Mouse (Mus musculus) right cerebral cortex, postnatal 14 days (tissue): ENCODE results near the gene Kdm6b.
"Not testable (repeated sequence)": the region's sequence is repeated elsewhere in the genome, so short reads cannot be mapped to it uniquely, and the experiment has no call there.

ENCODE experiments used
- DNase-seq: peaks from one replicate; pipeline ENCODE4 v3.0.0; 2022

Kdm6b gene

DNA sequence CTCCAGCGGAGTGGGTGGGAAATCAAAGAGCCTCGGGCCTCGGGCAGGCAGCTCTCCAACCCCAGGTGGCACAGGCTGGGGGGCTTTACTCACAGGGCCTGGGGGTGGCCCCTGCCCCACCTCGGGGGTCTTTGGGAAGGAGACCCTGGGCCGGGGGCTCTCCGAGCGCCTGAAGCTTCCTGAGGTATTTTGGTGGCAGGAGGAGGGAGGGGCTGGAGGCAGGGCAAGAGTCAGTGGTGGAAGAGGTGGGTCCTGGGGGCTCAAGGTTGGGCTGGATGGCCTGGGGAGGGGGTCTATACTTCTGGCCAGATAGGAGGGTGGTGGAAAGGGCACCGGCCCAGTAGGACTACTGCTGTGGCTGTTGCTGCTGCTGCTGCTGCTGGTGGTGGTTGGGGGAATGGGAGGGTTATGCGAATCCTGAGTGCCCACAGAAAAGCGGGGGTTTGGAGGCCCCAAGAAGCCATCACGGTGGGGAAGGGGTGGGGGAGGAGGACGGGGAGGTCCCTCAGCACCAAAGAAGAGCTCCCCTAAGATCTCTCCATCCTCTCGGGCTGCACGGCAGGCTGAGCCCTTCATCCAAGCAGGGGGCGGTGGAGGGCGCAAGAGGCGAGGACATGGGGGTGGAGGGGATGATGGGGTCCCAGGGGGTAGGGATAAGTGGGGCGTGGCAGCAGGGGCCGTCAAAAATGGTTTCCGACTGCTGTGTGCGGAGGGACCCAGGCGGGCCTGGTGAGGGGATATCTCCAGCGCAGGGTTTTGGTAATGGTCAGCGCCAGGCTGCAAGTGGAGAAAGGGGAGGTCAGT lies 7.9 kb downstream of the Kdm6b start:
- no peak for DNase-seq

DNA sequence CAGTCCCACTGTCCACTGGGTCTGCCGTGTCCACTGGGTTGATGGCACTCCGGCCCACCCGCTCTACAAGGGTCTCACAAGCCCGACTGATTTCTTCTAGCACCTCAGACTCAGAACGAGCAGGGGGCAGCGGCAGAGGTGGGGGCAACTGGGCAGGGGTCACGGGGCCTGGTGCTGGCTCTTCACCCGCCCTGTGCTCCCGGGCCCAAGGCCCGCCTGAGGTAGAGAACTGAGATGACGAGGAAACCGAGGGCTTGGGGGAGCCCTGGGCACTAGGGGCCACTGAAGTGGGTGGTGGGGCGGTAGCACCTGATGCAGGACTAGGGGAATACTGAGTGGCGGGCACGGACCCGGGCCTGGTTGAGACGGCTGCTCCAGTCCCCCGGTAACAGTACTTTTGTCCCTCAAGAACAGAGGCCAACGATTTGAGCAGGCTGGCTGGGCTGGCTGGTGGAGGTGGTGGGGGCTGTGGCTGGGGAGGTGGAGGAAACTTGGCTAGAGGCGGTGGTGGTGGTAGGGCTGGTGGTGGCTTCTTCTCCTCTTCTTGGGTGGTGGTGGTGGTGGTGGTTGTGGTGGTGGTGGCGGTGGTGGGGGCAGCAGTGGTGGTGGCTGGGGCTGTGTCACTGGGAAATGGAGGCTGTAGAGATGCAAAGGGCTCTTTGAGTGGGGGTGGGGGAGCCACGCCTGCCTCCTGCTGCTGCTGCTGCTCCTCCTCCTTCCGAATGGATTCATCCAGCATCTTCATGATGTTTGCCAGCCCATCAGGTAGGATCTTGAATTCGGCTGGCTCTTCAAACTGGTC lies 8.7 kb downstream of the Kdm6b start:
- no peak for DNase-seq

DNA sequence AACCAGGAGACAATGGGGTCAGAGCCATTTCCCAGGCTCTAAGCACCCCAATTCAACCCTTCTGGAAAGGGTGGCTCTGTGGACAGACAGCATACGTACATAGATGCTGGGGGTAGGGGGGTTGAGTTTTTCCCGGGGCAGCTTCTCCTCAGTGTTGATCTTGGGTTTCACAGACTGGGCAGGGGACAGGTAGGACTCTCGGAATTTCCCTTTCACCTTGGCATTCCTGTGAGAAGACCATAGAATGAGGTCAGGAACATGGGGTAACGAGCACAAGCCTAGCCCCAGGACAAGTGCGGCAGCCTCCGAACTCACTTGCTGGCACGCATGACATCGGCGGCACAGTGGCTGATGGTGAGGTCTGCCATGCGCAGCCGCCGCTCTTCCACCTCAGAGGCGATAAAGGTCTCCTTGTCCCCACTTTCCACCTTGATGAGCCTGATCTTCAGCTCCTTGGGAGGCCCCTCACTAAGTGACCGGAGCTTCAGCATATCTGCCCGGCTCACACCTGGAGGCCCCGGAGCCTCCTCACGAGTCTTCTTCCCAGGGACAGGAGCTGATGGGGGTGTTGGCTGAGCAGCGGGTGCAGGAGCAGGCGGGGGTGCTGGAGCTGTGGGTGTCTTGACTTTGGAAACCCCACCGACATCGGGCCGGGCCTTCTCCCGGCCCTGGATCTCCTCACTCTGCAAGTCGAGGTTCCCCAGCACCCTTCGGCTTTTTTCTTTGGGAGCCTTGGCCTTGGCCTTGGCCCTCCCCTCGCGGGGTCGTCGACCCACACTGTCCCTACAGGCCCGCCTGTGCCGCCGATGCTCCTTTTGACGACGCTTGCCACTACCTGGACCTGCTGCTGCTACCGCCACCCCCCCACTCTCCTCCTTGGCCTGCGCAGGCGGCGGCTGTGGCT lies 9.5 kb downstream of the Kdm6b start:
- DNase-seq, result no peak

DNA sequence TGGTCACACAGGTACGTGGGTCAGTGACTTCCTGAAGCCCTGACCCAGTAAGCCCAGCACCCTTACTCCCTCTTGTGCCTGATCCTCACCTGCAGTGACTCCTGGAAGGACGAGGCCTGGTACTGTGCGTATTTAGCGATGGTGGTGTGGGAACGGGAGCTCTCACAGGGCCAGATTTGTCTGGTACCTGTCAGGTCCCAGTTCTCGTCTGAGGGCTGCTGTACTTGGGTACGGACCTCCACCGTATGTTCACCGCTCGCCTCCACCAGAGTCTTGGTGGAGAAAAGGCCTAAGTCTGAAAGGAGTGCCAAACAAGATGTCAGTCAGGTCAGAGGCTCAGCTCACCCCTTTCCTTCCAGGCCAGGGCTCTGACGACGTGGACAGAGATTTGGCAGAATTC lies 11.5 kb downstream of the Kdm6b start:
- no peak for DNase-seq

DNA sequence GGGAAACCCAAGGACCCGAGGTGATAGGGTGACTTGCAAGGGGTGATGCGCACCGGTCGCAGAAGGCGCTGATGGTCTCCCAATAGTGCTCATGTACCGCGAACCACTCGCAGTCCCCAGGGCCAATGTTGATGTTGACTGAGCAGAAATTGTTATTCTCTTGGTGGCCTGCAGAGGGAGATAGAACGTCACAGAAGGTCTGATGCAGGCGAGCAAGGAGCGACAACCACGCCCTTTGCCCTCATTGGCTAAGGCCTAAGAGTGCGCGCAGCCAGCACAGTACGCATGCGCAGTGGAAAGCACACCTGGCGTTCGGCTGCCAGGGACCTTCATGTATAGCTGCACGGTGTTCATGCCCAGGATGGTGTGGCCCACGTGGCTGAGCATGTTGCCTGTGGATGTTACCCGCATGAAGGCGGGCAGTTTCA lies 12.3 kb downstream of the Kdm6b start:
- DNase-seq, result peak; percentile 87

DNA sequence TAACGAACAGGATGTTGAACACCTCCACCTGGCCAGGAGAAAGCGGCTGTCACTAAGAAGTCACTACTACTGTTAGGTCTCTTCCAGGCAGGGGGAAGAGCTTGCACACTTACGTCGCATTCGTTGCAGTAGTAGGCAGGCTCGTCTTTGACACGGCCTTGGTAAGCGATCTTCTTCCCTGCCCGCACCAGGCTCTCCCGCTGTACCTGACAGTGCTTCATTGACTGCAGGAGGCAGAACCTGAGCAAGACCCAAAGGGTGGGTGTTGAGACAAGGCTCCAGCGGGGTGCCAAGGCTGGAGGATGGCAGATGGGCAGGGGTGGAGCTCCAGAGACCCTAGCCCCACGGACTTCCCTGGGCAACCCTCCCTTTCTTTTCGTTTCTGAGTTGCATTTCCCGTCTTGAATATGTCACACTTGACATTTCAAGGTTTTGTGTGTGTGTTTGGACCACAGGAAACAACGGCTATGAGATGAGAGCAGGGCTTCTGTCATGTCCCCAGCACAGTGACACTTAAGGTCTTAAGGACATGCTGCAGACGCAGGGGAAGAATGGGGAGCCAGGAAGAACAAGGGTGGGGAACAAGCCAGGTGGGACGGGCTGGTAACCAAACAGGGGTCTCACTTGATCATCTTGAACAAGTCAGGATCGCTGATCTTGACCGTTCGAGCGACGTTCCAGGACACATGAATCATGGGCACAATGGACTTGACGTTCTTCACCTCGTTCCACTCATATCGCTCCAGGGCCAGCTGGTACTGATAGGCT lies 13.2 kb downstream of the Kdm6b start:
- DNase-seq, result no peak

DNA sequence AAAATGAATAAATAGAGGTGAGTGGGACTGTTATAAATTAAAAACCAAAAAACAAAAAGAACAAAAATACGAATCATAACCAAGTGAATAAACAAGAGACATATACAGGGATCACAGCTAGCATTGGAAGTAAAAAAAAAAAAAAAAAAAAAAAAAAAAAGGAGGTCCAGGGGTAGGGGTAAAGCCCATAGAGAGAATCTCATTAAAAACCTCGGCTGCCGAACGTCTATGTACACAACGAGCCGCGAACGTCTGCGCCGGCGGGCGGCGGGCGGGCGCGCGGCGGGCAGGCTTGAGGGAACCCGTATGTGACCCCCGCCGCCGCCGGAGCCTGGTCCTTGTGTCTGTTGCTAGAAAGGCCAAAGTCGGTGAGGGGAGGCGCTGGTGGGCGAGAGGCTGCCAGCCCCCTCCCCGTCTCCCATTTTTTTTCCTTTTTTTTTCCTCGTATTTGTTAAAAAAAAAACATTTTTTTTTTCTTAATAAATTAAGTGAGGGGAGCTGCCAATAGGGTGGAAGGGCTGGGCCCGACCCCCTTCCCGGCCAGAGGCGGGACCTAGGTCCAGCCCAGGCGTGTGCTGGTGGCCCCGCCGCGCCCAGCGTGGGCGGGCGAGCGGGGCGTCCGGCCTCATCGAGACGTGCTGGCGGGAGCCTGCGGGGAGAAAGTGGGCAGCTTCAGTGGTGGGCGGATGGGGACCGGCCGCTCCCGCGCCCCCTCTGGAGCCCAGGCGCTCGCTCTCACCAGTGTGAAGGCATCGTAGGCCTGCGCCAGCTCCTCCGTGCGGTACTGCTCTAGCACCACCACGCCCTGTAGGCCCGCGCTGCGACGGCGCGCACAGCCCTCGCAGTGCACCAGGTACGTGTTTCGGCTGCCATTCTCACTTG lies 14.0 kb downstream of the Kdm6b start:
- no peak for DNase-seq

DNA sequence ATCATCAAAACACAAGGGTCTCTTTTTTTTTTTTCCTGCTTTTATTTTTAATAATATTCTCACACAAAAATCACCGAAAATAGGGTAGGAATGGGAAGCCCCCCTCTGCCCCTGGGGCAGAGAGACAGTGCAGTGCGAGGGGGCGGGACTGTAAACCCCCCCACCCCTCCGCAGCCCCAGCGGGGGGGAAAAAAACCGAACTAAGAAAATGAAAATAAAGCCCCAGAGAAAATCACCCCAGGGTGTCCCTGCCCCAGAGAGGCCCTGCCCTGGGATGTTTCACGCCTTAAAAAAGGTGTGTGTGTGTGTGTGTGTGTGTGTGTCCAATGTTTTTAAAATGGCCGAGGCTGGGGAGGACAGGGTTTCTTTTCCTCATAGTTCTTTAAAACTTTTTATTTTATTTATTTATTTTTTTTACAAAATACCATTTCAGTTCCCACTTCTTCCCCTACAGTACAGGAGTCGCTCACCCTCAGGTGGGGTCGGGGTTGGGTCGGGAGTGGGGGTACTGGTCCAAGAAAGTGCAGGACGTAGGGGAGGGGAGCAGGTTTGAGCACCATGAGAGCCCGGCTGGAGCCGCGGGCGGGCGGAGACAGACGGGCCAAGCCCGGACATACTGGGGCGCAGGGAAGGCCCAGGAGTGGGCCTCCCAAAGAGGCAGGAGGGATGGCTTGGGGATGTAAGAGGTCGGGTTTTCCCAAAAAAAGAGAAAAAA lies 14.8 kb downstream of the Kdm6b start:
- no peak for DNase-seq

DNA sequence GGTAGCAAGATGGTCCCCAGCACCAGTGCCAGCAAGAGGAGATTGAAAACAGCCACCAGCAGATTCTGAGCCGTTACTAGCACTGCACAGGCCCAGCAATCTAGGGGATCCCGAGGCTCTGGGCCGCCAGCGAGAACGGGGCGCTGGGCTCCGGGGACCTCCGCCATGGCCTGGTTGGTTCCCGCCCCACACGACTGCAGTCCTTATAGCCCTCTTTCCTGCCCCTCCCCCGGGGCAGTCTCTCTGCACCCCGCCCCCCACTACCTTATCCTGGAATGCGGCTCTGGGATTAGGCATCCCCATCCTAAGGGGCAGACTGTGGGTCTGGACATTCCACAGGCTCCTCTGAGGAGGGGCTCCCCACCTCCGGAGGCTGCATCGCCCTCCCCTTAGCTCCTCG lies 15.4 kb downstream of the Kdm6b start, which contains the start of gene Tmem88:
Gene Tmem88, minus strand, starts transcription at position 176 of the 400 bp plus-strand sequence.
- DNase-seq, result no peak

DNA sequence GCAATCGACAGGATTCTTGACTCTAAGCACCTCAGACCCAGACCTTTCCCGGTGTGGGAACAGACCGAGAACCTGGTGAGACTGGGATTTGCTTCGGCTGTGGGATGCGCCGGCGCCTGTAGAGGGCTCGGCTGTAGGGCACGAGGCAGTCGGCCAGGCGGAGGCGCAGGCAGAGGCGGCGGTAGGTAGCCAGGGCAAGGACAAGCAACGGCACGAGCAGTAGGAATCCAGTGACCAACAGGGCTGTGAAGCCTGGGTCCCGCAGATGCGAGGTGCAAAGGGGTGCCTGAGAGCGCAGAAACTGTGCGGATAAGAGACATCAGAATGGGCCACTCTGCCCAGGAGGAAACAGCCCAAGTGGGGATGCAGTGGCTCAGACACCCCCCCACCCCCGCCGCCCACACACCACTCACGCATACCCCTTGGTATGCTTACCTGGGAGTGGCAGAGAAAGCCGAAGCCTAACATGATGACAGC lies 15.9 kb downstream of the Kdm6b start:
- DNase-seq, result no peak

DNA sequence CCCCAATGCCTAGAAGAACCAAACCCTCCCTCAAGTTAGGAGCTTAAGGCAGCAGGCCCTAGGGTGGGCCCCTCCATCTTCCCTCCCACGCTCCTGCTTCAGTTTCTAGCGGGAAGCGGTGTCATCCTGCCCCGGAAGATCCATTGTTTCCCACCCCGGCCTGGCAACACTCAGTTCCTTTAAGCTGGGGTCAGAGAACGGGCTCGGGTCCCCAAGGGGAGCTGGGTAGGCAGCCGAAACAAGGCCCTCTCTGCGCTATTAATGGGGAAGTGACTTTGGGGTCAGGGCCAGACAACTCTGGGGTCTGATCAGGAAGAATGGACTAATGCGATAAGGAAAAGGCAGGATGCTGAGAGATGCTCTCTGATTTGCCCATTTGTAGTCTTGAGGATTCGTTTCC lies 16.7 kb downstream of the Kdm6b start:
- DNase-seq, result no peak

DNA sequence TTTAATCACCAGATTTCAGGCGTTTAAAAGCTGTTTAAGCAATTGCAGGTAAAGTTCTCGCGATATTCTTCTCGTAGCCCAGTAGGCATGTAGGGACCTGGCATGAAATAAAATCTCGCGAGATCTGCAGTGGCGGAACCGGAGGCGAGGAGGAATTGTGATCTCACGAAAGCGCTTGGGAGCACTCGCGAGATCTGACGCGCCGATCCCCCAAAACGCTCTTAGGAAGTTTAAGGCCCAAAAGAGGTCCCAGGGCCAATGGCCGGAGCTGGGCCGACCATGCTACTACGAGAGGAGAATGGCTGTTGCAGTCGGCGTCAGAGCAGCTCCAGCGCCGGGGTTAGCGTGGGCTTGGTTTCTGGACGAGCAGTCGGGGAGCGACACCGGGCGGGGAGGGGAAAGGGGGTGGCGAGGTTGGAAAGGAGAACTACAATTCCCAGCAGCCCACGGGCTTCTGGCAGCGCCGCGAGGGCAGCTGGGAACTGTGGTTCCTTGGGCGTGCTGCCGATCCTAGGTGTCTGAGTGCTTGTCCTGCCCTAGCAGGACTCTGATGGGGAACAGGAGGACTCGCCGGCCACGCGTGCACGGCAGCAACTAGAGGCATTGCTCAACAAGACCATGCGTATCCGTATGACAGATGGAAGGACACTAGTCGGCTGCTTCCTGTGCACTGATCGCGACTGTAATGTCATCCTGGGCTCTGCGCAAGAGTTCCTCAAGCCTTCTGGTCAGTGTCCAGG lies 17.7 kb downstream of the Kdm6b start:
- peak; percentile 94 for DNase-seq

DNA sequence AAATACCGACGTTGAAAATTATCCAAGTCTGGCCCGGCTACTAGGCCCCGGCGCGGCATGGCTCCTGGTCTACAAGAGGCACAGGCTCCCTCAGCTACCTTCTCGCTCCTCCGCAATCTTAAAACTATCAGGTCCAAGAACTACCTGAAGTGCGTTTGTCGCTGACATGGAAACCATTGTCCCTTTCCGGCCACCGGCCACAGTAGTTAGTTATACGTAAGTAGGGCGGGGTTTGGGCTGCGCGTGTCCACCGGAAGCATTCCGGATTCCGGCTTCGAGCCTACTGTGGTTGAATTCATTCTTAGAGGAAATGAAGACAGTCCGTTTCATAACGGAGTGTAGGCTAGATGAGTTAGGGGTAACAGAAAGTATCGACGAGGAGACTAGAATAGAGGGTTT lies 18.2 kb downstream of the Kdm6b start, which contains the start of the genes Naa38 and Cyb5d1:
Gene Naa38, plus strand, starts transcription at position 253 of the 399 bp plus-strand sequence.
Gene Cyb5d1, minus strand, starts transcription at position 397 of the 399 bp plus-strand sequence.
- DNase-seq, result peak; percentile 83

DNA sequence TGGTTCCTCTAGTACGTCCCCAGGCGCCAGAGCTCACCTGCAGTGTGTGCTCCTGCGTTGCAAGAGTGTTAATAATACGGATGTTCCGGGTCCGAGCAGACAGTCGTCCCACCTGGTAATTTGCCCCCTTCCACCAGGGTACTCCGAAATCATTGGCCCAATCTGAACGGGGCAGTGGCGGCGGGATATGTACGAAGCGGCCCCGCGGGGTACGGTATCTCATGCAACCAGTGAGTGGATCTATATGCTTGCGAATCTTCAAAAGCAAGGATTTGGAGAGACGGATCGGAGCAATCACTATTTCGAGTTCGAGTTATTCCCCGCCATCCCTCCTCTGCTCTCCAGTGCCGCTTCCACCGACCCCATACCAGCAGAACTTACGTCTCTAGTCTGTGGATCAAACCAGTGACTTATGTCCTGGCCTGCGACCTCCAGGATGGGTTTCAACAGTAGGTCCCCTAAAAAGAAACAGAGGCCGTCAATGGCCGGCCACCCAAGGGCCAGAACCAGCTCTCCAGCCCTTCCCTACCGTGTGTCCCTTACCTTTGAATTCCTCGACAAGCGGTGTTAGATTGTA lies 18.8 kb downstream of the Kdm6b start:
- not testable (repeated sequence) for DNase-seq

DNA sequence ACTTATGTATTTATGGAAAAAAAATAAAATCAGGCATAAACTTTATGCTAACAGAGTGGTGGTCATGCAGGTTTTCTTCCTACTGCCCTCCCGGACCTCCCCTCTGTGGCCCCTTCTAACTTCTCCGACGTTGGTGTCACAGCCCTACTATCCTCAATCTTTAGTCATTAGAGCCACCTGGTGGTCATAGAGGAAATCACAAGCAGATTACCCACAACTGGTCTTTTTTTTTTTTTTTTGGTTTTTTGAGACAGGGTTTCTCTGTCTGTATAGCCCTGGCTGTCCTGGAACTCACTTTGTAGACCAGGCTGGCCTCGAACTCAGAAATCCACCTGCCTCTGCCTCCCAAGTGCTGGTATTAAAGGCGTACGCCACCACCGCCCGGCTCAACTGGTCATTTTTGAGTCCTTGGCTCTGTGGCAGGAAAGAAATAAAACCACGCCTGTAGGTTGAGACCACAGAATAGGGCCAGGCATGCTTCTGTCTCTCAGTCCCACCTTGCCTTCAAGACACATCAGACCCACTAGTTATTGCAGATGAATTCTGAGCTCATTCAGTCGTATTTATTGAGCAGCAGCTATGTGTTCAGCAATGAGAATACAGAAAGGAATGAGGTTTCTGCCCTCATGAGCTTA lies 23.0 kb downstream of the Kdm6b start:
- DNase-seq, result no peak

DNA sequence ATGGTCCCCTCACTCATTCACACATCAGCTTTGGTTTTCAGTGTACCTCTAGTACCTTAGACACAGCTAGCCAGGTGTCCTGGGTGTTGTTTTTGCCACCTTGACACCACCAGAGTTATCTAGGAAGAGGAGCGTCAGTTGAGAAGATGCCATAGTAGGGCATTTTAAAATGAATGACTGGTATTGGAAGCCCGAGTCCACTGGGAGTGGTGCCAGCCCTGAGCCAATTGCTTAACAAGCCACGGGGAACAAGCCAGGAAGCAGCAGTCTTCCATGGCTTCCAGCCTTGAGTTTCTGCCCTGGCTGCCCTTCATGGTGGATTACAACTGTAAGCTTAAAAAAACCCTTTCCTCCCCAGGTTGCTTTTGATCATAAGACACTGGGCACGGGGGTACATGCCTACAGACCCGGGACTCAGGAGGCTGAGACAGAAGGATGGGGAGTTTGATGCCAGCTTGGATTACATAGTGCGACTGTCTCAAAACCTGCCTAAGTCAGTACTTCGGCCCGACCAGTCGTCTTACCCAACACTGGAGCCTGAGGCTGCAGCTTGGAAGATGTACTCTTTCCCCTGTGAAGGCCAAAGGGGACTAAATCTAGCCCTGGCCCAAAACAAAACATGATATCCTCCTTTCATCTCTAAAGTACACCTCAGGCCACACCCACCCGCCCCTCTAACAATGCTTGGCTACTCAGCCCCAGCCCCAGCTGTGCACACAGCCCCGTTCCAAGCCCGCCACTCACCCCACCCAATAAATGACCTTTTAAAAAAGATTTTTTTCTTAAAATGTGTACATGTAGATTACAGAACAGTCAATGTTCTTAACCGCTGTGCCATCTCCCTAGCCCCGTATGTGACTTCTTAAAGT lies 23.7 kb downstream of the Kdm6b start:
- DNase-seq, result peak; percentile 67

DNA sequence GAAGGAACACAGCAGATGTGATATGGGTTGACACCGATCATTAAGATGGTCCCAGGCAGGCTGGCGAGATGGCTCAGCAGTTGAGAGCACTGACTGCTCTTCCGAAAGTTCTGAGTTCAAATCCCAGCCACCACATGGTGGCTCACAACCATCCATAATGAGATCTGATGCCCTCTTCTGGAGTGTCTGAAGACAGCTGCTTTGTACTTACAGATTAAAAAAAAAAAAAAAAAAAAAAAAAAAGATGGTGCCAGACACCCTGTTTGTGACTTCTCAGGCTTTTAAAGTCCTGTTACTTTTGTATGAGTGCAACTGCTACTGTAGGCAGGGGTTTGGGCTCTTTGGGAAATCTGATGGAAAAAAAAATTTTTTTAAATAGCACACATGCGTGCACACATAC lies 24.8 kb downstream of the Kdm6b start:
- DNase-seq, result no peak

DNA sequence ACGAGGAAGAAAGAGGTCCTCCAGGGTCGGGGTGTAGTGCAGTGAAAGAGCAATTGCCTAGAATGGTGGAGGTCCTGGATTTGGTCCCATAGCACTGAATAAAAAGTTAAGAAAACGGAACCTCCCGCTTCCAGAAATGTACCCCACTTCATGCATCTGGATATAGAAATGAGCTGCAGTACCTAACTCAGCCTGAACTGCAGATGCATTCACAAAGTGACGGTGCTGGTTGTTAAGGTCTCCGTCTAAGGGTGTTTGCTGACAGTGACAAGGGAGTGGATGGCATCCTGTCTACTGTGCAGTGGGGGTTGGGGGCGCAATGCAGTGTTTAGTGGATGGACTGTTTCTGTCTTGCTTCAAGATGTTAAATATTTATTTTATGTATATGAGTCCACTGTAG lies 26.7 kb downstream of the Kdm6b start:
- DNase-seq, result no peak
